Mouse (Mus musculus): ENCODE results near the gene Rab40b. TPM values are rescaled to one million over a fixed set of nuclear protein-coding genes. Genes with fewer than 3 reads are reported as not detected.

The Rab40b gene
- polyA plus RNA-seq, 1 experiment from 2014 or later, result 1.3 TPM

DNA sequence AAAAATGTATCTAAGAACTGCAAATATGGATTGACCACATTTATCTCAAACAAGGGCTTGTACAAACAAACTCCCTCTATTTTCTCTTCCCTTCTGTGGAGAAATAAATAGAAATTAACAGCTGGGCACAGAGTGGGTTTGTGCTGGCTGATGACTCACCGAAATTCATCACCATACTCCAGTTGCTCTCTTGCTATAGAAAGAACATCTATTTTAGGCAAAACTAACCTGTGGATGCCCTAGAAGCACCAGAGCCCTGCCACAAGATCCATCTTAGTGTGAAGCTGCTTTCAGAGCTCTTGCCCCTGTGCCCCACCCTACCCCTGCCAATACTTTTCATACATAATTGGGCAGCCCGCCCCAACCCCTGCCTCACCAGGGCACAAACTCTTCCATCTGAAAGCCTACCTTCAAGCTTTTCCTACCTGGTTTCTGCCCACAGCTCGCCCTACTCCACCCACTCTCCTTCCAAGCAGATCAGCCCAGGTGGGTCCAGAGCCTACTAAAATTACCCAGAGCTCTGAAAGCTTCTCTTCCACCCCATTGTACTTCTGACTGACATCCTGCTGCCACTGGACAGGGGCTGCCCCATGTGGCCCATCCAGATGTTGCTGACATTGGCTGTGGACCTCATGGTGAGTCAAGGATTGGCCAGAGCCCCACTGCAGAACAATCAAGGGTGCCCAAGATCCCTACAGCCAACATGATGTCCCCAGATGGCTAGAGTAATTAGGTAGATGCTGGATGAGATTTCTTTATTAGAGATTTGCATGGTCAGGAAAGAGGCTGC, 19.5 kb upstream of the Rab40b start:
- WGBS, result 82% methylated on average over 3 of the region's 3 CpGs
- no peak for DNase-seq (ENCODE audit: low spot score)

DNA sequence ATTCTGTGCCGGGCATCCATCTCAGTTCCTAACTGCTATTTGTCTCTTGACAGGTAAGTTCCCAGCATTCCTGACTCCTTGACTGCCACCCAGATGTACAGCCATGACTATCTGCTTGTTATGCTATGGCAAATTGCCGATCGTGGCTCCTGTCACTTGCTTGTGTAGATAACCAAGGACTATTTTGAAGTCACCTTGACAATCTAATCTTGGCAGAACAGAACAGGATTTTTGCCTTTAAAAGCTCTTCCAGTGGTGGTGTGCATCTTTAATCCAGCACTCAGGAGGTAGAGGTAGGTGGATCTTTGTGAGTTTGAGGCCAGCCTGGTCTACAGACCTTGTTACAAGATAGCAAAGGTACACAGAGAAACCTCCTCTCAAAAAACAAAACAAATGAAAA, 4.4 kb upstream of the Rab40b start:
- WGBS, result 91% methylated on average over 3 of the region's 3 CpGs
- no peak for DNase-seq (ENCODE audit: low spot score)
- H3K27me3 ChIP-seq (ENCODE audit: low read depth, poor library complexity, severe bottlenecking), result peaks cover 8% of the 10 kb centered on the region
- no peaks in the 10 kb centered on the region for H3K36me3 ChIP-seq
- no peaks in the 10 kb centered on the region for H3K9me3 ChIP-seq (replicated peaks)
- H3K4me3 ChIP-seq, result no peak overlapping the region
- H3K27ac ChIP-seq (replicated peaks), result no peak overlapping the region
- peaks cover 14% of the 10 kb centered on the region for H3K4me1 ChIP-seq

More for the DNA sequence above, 19.5 kb upstream of the Rab40b start:
- no peaks in the 10 kb centered on the region for H3K4me1 ChIP-seq
- no peak overlapping the region for H3K4me3 ChIP-seq
- H3K36me3 ChIP-seq, result no peaks in the 10 kb centered on the region
- no peaks in the 10 kb centered on the region for H3K9me3 ChIP-seq (replicated peaks)
- no peak overlapping the region for H3K27ac ChIP-seq (replicated peaks)
- no peaks in the 10 kb centered on the region for H3K27me3 ChIP-seq (ENCODE audit: low read depth, poor library complexity, severe bottlenecking)

GRCm38 (mm10) chr11:121390793-121391192, 2.7 kb upstream of the Rab40b start:
- H3K4me3 ChIP-seq, result no peak overlapping the region
- H3K27ac ChIP-seq (replicated peaks), result no peak overlapping the region
- DNase-seq (ENCODE audit: low spot score), result no peak
- H3K36me3 ChIP-seq, result no peaks in the 10 kb centered on the region
- WGBS, result 73% methylated on average over 3 of the region's 3 CpGs
- peaks cover 24% of the 10 kb centered on the region for H3K27me3 ChIP-seq (ENCODE audit: low read depth, poor library complexity, severe bottlenecking)
- H3K9me3 ChIP-seq (replicated peaks), result no peaks in the 10 kb centered on the region
- peaks cover 21% of the 10 kb centered on the region for H3K4me1 ChIP-seq

- Histone ChIP-seq H3K27me3 (ENCODE audit: low read depth, poor library complexity, severe bottlenecking) (peaks cover 24% of the 10 kb centered on the region), H3K4me3 (peak overlapping the region; percentile 75), H3K9me3 (replicated peaks) (no peaks in the 10 kb centered on the region), H3K4me1 (peaks cover 21% of the 10 kb centered on the region), H3K27ac (replicated peaks) (no peak overlapping the region), H3K36me3 (no peaks in the 10 kb centered on the region)
- 16% methylated on average over 6 of the region's 6 CpGs for WGBS
- no peak for DNase-seq (ENCODE audit: low spot score)
These were observed 499 bp upstream of the Rab40b start for GRCm38 (mm10) chr11:121388554-121388945.

- H3K36me3 ChIP-seq, result no peaks in the 10 kb centered on the region
- peaks cover 9% of the 10 kb centered on the region for H3K4me1 ChIP-seq
- no peak overlapping the region for H3K4me3 ChIP-seq
- DNase-seq (ENCODE audit: low spot score), result no peak
- H3K27ac ChIP-seq (replicated peaks), result no peak overlapping the region
- 0 out of 2 replicates have a peak, but pooled peaks cover 7% of the 10 kb centered on the region for H3K9me3 ChIP-seq (replicated peaks)
- H3K27me3 ChIP-seq (ENCODE audit: low read depth, poor library complexity, severe bottlenecking), result no peaks in the 10 kb centered on the region
- 42% methylated on average over 6 of the region's 6 CpGs for WGBS
These were observed 7.8 kb downstream of the Rab40b start for GRCm38 (mm10) chr11:121380294-121380693.

DNA sequence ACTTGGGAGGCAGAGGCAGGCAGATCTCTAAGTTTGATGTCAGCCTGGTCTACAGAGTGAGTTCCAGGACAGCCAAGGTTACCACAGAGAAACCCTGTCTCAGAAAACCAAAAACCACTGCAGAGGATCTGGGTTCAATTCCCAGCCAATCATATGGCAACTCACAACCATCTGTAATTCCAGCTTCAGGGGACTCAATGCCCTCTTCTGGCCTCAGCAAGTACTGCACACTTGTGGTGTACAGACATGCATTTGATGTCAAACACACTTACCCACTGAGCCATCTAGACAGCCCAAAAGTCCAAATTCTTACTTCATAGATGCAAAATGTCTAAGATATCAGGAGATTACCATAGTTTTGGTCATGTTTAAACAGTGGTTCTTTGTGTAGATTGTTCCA, 9.4 kb downstream of the Rab40b start:
- Histone ChIP-seq H3K9me3 (replicated peaks) (0 out of 2 replicates have a peak, but pooled peaks cover 7% of the 10 kb centered on the region), H3K4me3 (no peak overlapping the region), H3K4me1 (peaks cover 9% of the 10 kb centered on the region), H3K36me3 (no peaks in the 10 kb centered on the region), H3K27ac (replicated peaks) (no peak overlapping the region), H3K27me3 (ENCODE audit: low read depth, poor library complexity, severe bottlenecking) (no peaks in the 10 kb centered on the region)
- DNase-seq (ENCODE audit: low spot score), result no peak

- 77% methylated on average over 6 of the region's 6 CpGs for WGBS
- H3K27ac ChIP-seq (replicated peaks), result no peak overlapping the region
- no peaks in the 10 kb centered on the region for H3K4me1 ChIP-seq
- H3K9me3 ChIP-seq (replicated peaks), result no peaks in the 10 kb centered on the region
- H3K27me3 ChIP-seq (ENCODE audit: low read depth, poor library complexity, severe bottlenecking), result no peaks in the 10 kb centered on the region
- no peak for DNase-seq (ENCODE audit: low spot score)
- H3K36me3 ChIP-seq, result no peaks in the 10 kb centered on the region
- H3K4me3 ChIP-seq, result no peak overlapping the region
These were observed 14.7 kb downstream of the Rab40b start for GRCm38 (mm10) chr11:121373305-121373704.

GRCm38 (mm10) chr11:121370337-121370994, 17.6 kb downstream of the Rab40b start:
- no peaks in the 10 kb centered on the region for H3K4me1 ChIP-seq
- no peaks in the 10 kb centered on the region for H3K9me3 ChIP-seq (replicated peaks)
- no peaks in the 10 kb centered on the region for H3K27me3 ChIP-seq (ENCODE audit: low read depth, poor library complexity, severe bottlenecking)
- no peak overlapping the region for H3K27ac ChIP-seq (replicated peaks)
- no peak overlapping the region for H3K4me3 ChIP-seq
- 81% methylated on average over 6 of the region's 6 CpGs for WGBS
- H3K36me3 ChIP-seq, result no peaks in the 10 kb centered on the region
- no peak for DNase-seq (ENCODE audit: low spot score)

GRCm38 (mm10) chr11:121369622-121370021, 18.4 kb downstream of the Rab40b start:
- 58% methylated on average over 6 of the region's 6 CpGs for WGBS
- Histone ChIP-seq H3K4me3 (no peak overlapping the region), H3K9me3 (replicated peaks) (no peaks in the 10 kb centered on the region), H3K27ac (replicated peaks) (no peak overlapping the region), H3K36me3 (no peaks in the 10 kb centered on the region), H3K27me3 (ENCODE audit: low read depth, poor library complexity, severe bottlenecking) (no peaks in the 10 kb centered on the region), H3K4me1 (no peaks in the 10 kb centered on the region)
- DNase-seq (ENCODE audit: low spot score), result peak; percentile 38

- H3K27me3 ChIP-seq (ENCODE audit: low read depth, poor library complexity, severe bottlenecking), result no peaks in the 10 kb centered on the region
- no peak overlapping the region for H3K27ac ChIP-seq (replicated peaks)
- no peak overlapping the region for H3K4me3 ChIP-seq
- DNase-seq (ENCODE audit: low spot score), result no peak
- no peaks in the 10 kb centered on the region for H3K9me3 ChIP-seq (replicated peaks)
- no peaks in the 10 kb centered on the region for H3K36me3 ChIP-seq
- no peaks in the 10 kb centered on the region for H3K4me1 ChIP-seq
- WGBS, result 86% methylated on average over 1 of the region's 1 CpGs
These were observed 19.3 kb downstream of the Rab40b start for GRCm38 (mm10) chr11:121368731-121369130.

GRCm38 (mm10) chr11:121367170-121367707, 20.8 kb downstream of the Rab40b start:
- Histone ChIP-seq H3K4me3 (no peak overlapping the region), H3K27me3 (ENCODE audit: low read depth, poor library complexity, severe bottlenecking) (no peaks in the 10 kb centered on the region), H3K36me3 (no peaks in the 10 kb centered on the region), H3K27ac (replicated peaks) (no peak overlapping the region), H3K4me1 (no peaks in the 10 kb centered on the region), H3K9me3 (replicated peaks) (no peaks in the 10 kb centered on the region)
- DNase-seq (ENCODE audit: low spot score), result no peak
- 77% methylated on average over 5 of the region's 5 CpGs for WGBS

DNA sequence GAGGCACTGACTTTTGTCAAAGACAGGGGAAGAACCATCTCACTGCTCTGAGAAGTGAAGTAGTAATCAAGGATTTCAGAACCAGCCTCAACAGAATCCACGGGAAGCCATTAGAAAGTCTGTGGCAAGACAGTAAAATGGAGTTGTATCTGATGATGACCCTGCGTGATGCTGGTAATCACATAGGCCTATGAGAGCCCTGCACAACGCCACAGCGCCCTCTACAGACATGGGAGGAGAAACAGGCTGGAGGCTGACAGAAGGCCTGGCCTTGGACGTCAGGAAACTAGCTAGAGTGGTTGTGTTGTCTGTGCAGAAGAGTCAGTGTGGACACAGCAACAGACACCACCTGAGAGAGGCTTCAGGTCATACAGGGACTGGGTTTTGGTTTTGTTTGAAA, 25.8 kb downstream of the Rab40b start:
- Histone ChIP-seq H3K4me3 (no peak overlapping the region), H3K27me3 (ENCODE audit: low read depth, poor library complexity, severe bottlenecking) (no peaks in the 10 kb centered on the region), H3K9me3 (replicated peaks) (no peaks in the 10 kb centered on the region), H3K36me3 (no peaks in the 10 kb centered on the region), H3K27ac (replicated peaks) (no peak overlapping the region), H3K4me1 (no peaks in the 10 kb centered on the region)
- WGBS, result 37% methylated on average over 5 of the region's 5 CpGs
- DNase-seq (ENCODE audit: low spot score), result no peak

DNA sequence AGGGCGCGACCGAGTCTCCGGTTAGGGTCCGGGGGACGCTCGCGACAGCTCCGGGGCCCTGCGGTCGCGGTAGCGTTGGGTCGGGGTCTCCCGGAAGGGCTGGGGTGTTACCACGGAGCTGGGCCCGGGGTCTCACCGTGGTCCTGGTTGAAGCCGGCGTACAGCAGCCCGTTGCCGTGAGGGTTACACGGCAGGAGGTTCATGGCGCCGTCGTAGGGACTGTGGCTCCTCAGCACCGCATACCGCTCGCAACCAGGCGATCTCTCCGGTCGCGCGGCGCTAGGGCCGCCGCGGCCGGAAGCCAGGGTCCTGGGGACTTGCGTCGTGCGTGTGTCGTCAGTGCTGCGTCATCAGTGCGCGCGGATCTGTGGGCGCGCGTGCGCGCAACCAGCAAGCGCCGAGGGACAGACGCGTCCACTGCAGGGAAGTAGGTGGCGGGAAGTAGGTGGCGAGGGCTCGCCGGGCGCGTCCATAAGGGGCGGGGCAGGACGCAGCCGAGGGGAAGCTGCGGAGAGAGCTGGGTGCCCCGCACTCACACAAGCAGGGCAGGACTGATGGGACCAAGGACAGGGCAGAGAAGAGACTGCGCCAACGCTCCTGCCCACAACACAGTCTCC, 33.9 kb downstream of the Rab40b start, which contains the start of gene Wdr45b:
Wdr45b (minus strand) TSS at position 355 of the 617 bp plus-strand sequence.
- DNase-seq (ENCODE audit: low spot score), result peak; percentile 97
- Histone ChIP-seq H3K9me3 (replicated peaks) (no peaks in the 10 kb centered on the region), H3K27ac (replicated peaks) (peak within 1 kb of the TSS; percentile 92), H3K4me3 (peak within 1 kb of the TSS; percentile 99), H3K27me3 (ENCODE audit: low read depth, poor library complexity, severe bottlenecking) (no peaks in the 10 kb centered on the region), H3K4me1 (peaks cover 22% of the 10 kb centered on the region), H3K36me3 (peaks cover 16% of the 10 kb centered on the region)
- WGBS, result under 1% methylated on average over 68 of the region's 69 CpGs
